Mouse (Mus musculus): ENCODE measurements at regions not wholly inside any gene's neighbourhood (a gene's known extent, or its start where the extent isn't known, plus 50 kb on each side); places are given as distances from the start of the nearest gene placed in this dataset.

DNA sequence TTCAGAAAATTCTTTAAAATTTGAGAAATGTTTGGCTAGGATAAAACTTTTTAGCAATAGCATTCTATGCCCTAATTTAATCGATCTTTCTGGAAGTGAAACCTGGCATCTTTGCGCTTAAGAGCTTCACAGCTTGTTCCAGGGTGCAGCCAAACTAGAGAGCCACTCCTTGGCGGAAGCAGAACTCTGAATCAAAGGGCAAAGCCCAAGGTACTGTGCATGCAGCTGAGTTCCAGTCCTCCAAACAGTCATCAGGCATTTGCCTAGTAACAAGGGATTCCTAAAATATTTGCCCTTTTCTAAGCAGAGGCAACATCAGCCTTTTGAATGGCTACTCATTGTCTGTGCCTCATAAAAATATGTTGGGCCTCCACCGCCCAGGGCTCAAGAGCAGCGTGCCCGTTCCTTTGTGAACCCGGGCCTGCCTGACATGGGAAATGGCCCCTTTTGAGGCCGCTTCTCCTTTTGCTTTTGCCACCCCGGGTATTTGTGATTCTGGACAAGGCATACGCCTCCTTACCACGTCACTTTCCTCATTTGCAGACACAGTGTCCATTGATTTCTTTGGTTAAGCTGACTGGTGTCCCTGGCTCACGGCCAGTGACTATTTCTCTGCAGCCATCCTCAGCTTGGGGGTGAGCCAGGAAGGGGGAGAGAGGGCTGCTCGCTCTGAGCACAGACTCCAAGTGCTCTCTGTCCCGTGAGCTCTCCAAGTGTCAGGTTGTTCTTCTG, 402.2 kb upstream of the Smim15 start:
- peak; percentile 17 for DNase-seq (ENCODE audit: low read depth)

GRCm38 (mm10) chr13:107639620-107640019, 404.6 kb upstream of the Smim15 start:
- DNase-seq (ENCODE audit: low read depth): no peak

DNA sequence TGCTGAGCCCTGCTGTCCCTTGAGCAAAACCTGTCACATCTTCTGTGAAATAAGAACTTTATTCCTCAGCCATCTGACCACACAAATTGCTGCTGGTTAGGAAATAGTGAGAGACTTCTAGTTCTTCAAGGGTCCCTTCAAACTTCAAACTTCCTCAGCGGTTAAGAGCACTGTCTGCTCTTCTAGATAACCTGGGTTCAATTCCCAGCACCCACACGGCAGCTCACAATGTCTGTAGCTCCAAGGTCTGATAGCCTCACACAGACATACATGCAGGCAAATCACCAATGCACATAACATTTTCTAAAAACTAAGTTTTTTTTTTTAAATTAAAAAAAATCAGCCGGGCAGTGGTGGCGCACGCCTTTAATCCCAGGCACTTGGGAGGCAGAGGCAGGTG, 407.0 kb upstream of the Smim15 start:
- no peak for DNase-seq (ENCODE audit: low read depth)

DNA sequence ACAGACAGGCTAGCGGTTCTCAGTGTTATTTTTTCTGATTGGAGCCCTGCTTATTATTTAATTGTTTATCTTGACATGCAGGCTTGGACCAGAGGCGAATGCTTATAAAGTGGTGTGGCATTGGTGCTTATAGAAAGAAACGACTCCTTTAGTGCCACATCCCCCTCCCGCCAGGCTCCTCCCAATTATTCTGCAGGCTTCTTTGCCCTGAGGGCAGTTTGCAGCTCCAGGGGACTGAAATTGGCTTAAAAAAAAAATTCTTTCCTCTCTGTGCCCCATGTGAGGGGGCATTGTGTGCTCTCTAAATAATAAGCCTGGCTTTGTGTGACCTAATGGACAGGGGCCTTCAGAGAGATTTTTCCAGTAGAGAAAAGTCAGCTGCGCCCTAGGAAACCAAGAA, 409.1 kb upstream of the Smim15 start:
- DNase-seq (ENCODE audit: low read depth): no peak

DNA sequence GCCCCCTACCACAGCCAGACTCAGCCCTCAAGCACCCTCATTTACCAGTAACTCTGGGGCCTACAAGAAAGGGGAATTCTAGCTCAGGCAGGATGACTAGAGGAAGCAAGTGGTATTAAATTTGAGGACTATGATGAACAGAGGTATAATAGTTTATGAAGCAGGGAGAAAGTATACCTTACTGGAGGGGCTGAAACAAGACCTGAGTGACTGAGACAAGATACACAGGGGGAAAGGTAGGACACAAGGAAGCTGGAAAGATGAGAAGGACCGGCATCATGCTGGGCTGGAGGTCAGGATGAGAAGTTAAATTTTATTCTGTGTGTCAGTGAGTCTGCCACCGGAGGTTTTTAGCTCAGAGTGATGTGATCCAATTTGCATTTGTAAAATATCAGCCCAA, 417.2 kb upstream of the Smim15 start:
- no peak for DNase-seq (ENCODE audit: low read depth)

GRCm38 (mm10) chr13:107626670-107627069, 417.6 kb upstream of the Smim15 start:
- no peak for DNase-seq (ENCODE audit: low read depth)

GRCm38 (mm10) chr13:107621337-107621736, 422.9 kb upstream of the Smim15 start:
- DNase-seq (ENCODE audit: low read depth): no peak

- DNase-seq (ENCODE audit: low read depth): no peak
These were observed 423.4 kb upstream of the Smim15 start for GRCm38 (mm10) chr13:107620887-107621286.

DNA sequence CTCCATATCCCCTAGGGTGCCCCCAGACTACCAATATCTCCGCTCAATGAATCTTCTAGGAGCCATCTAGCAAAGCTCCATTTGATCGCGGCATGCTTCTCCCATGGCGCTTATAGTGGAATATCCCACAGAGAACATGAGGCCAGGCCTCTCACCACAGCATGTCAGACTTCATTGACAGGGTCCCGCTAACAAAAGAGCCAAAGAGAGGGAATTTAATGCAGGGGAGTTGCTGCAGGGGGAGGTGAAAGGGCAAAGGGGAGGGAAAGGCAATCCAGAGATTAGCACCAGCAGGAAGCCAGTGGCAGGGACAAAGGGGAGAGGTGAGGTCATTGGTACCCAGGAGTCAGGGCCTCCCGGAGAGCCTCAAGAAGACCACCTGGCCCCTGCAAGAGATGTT, 424.0 kb upstream of the Smim15 start:
- no peak for DNase-seq (ENCODE audit: low read depth)

- no peak for DNase-seq (ENCODE audit: low read depth)
These were observed 424.8 kb upstream of the Smim15 start for GRCm38 (mm10) chr13:107619430-107619927.

DNA sequence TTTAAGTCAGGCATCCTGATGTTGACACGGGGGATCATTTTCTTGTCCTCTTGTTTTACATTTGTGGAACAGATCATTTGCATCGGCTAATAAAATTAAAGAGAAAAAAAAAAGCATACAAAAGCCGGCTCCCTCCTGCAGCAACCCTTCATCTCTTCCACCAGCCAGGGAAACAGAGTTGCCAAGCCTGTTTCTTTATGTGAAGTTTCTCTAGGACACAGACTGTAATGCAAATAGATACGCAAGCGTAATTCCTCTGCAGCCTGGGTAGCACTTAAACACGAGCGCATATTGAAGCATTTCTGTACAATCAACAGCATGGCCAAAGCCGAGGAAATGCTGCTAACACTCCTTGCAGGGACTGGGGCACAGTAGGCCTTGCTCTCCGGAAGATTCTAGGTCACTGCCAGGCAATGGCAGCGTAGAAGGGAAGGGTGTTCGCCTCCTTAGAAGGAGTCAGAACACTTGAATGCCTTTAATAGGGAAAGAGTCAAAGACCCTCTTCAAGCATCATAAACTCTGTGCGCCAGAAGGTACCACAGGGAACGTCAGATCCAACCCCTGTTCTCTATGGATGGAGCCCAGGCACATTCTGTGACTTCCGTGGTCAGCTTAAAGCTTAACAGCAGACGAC, 425.3 kb upstream of the Smim15 start:
- DNase-seq (ENCODE audit: low read depth): no peak

GRCm38 (mm10) chr13:107618369-107618771, 425.9 kb upstream of the Smim15 start:
- no peak for DNase-seq (ENCODE audit: low read depth)

DNA sequence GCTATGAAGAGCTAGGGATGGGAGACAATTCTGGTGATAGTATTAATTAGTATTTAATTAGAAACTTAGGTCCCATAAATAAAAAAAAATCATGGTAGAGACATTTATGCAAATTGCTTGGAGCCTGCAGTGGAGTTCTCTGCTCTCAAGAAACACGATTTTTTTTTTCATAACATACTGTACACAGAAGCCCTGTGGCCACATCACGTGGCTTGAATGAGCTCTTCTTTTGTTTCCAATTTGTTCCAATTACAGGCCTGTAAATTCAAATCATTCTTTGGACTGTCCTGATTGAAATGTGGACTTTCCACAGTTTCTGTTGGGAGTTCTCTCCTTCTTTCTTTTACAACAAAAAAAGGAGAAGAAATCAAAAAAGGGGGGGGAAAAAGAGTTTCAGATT, 426.7 kb upstream of the Smim15 start:
- DNase-seq (ENCODE audit: low read depth): no peak

DNA sequence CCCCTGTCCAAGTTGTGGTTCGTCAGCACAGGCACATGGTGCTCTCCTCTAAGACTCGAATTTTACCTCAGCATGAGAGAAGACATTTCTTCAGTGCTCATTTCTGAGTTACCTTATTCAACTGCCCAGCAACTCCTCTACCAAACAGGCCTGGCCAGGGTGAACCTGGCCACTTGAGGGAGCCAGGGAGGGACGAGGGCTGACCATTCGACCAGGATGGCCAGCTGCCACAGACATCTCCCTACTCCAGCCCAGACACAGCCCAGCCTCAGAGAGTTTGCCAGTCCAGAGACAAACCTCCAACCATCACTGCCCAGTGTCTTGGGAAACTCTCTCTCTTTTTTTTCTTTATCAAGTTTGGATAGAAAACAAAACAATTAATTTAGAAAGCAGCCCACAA, 427.5 kb upstream of the Smim15 start:
- peak; percentile 28 for DNase-seq (ENCODE audit: low read depth)

DNA sequence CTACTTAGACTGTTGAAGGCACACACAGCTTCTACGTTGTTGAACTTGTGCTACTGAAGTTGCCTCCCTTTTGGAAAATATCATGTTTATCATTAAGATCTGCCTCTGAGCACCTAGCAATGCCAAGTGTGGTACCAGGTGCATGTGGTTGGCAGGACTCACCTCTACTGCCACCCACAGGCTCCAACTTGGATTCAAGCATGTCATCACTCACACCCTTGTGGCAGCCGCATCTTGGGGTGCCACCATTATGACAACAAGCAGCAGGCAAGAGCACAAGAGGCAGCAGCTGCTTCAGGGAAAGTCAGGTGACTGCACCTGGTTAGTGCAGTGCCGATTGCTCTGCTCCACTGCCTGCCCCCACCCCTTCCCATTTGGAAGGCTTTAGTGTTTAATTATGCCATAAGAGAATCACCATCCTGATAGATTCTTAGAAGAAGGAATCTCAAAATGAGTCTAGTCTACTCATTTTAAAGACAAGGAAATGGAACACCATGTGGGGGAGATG, 435.2 kb upstream of the Smim15 start:
- no peak for DNase-seq (ENCODE audit: low read depth)

DNA sequence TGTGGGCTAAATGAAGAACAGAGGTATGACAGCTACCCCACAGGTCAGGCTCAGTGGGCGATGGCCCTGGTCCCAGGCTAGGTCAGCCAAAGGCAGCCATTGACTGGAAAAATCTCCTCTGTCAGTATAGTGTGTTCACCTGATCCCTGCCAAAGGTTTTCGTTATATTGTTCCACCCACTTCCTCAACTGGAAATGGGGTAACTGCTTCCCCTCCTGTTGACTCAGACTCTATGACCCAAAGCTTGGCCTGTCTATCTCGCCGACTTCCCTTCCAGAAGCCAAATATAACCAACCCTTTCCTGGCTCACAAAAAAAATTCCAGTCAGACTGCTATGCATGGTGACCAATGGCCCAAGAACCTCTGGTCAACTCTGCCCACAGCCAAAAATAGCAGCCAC, 437.0 kb upstream of the Smim15 start:
- no peak for DNase-seq (ENCODE audit: low read depth)

DNA sequence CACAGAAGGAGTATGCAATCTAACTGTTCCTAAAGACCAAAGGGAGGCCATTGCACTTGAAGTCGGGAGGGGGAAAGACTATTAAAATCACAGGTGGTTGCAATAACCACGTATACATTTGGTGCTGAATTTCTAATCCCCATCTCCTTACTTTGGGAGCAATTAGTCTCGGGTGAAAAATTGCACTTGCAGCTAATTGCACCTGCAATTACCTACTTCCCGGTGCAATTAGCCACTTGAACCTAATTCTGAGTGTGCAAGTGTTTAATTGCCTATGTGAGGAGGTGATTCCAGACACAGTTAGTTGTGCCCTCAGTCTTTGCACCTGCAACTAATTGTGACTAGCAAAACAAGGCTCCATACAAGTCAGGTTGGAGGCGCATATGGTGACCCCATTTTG, 442.1 kb upstream of the Smim15 start:
- no peak for DNase-seq (ENCODE audit: low read depth)

GRCm38 (mm10) chr13:107601132-107601439, 443.2 kb upstream of the Smim15 start:
- no peak for DNase-seq (ENCODE audit: low read depth)

- no peak for DNase-seq (ENCODE audit: low read depth)
These were observed 443.7 kb upstream of the Smim15 start for GRCm38 (mm10) chr13:107600331-107601131.

DNA sequence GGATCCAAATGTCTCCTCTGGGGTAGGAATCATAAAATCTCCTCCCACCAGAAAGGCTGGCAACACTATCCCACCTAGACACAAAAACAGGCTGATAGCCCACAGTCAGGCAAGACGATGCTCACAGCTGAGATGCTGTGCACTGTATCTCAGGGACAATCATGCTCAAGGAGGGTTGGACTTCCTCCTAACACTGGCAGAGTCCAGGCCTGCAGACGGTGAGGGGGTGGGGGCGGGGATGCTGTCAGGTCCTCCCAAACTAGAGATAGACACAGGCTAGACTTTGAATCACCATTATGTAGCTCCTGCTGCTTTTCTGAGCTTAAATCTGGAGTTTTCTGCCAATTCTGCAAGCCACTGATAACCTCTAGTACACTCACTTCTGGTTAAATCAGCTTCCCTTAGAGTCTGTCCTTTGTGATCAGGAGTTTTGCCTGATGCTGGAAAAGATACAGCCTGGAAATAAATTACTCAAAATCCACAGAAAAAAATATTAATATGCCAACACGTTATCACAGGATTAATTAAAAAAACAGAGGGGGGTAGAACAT, 445.1 kb upstream of the Smim15 start:
- no peak for DNase-seq (ENCODE audit: low read depth)

DNA sequence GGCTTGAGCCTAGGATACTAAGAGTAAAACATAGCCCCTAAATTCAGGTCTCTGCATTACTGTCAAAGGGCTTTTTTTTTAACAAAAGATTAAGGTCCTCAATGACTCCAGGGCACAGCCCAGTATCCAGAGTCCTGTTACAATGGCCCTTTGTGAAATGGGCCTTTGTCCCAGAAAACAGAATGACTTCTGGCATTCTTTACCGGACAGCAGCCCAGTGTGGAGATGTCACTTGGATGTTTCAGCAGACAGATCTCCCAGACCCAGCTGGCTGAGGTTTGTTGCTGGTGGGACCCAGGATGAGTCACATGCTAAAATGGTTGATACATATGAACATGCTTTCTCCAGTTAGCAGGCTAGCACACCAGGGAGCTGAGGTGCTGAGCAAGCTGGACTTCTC, 445.9 kb upstream of the Smim15 start:
- peak; percentile 2 for DNase-seq (ENCODE audit: low read depth)

GRCm38 (mm10) chr13:107597217-107597616, 447.0 kb upstream of the Smim15 start:
- no peak for DNase-seq (ENCODE audit: low read depth)

- no peak for DNase-seq (ENCODE audit: low read depth)
These were observed 448.1 kb upstream of the Smim15 start for GRCm38 (mm10) chr13:107596183-107596582.
